12 mouse cellular contexts compared by ENCODE assay signal in the genomic region with DNA sequence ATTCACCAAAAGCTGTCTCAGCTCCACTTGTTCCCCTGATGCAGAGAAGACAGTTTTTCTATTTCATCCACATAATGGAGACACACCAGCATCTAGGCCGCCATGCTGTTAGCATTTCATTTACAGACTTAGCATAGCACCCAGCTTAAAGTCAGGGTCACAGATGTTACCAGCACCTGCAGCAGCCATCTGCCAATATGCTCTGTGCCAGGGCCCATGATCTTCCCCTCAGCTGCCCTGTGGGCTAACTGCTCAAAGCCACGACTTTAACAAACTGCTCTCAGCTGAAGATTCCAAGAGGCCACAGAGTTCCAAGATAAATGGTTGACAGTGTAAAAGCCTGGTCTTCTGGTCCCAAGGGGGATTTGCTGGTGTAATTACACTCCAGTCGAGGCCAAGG.
DNase-seq lines count a peak whose midpoint lies in the region; ATAC-seq and TF ChIP-seq lines count a peak whose summit lies in the region.
"Had no signal": no experiment of that assay in that cellular context is flagged by ENCODE, and none has a peak within 500 bp of the region (broad histone marks: within the 10 kb centered on the region; RNA-seq: fewer than 3 reads in every experiment).

No protein-coding gene starts in this region.

- H3K36me3 ChIP-seq in hindbrain, embryonic 13.5 days = no peaks in the 10 kb centered on the region; the same call in 1 of the 2 replicates
- H3K36me3 ChIP-seq in hindbrain, embryonic 10.5 days = peaks cover 5% of the 10 kb centered on the region
- peaks cover 0 to 25% of the 10 kb centered on the region in 2 experiments for H3K36me3 ChIP-seq in CH12.LX (replicated peaks in 1 of 2; ENCODE audit: control insufficient read depth in 1 of 2, insufficient read depth in 1 of 2, low read length in 1 of 2)
- no peaks in the 10 kb centered on the region for H3K36me3 ChIP-seq in thymus, adult 2 months (ENCODE audit: control insufficient read depth, insufficient read depth, low read length)
- H3K36me3 ChIP-seq: limb, embryonic 13.5 days; stomach, embryonic 15.5 days had no signal

- H3K9me3 ChIP-seq in hindbrain, embryonic 13.5 days = no peaks in the 10 kb centered on the region
- H3K9me3 ChIP-seq in hindbrain, embryonic 10.5 days = 0 out of 2 replicates have a peak, but pooled peaks cover under 1% of the 10 kb centered on the region
- H3K9me3 ChIP-seq in CH12.LX (replicated peaks; ENCODE audit: low read length) = no peaks in the 10 kb centered on the region
- H3K9me3 ChIP-seq: limb, embryonic 13.5 days; stomach, embryonic 15.5 days had no signal

- H3K9ac ChIP-seq in hindbrain, embryonic 13.5 days = no peak overlapping the region
- no peak overlapping the region for H3K9ac ChIP-seq in CH12.LX (ENCODE audit: insufficient read depth, low read depth)
- H3K9ac ChIP-seq: limb, embryonic 13.5 days; stomach, embryonic 15.5 days had no signal

- no peak for TF ChIP-seq RAD21 in CH12.LX (IDR thresholded peaks at IDR 0.05; ENCODE audit: low read depth, low read length)

- 38% methylated on average over 3 of the region's 3 CpGs for WGBS in hindbrain, embryonic 13.5 days
- 72% methylated on average over 3 of the region's 3 CpGs for WGBS in hindbrain, embryonic 10.5 days
- WGBS in bone marrow, adult 2 months = 41% methylated on average over 3 of the region's 3 CpGs
- WGBS in thymus, adult 2 months = 26% methylated on average over 3 of the region's 3 CpGs

- H3K4me1 ChIP-seq in hindbrain, embryonic 13.5 days (replicated peaks) = peaks cover 47% of the 10 kb centered on the region
- H3K4me1 ChIP-seq in hindbrain, embryonic 10.5 days (replicated peaks) = peaks cover 53% of the 10 kb centered on the region
- H3K4me1 ChIP-seq in CH12.LX (ENCODE audit: control insufficient read depth in 1 of 2, insufficient read depth in 2 of 2) = peaks cover 20 to 87% of the 10 kb centered on the region in 2 experiments
- peaks cover 6% of the 10 kb centered on the region for H3K4me1 ChIP-seq in bone marrow, adult 2 months (ENCODE audit: control insufficient read depth, insufficient read depth, low read length)
- peaks cover 36% of the 10 kb centered on the region for H3K4me1 ChIP-seq in thymus, adult 2 months (replicated peaks; ENCODE audit: control insufficient read depth, insufficient read depth, low read length)

- peak overlapping the region; percentile 19 for H3K27ac ChIP-seq in hindbrain, embryonic 13.5 days
- no peak overlapping the region for H3K27ac ChIP-seq in hindbrain, embryonic 10.5 days
- H3K27ac ChIP-seq in CH12.LX (ENCODE audit: insufficient read depth, low read depth) = no peak overlapping the region
- 0 out of 2 replicates have a peak overlapping the region, but pooled peaks have one; percentile 39 for H3K27ac ChIP-seq in bone marrow, adult 2 months (ENCODE audit: control insufficient read depth, insufficient read depth, low read depth, low read length, poor library complexity)
- peak overlapping the region; percentile 73 for H3K27ac ChIP-seq in thymus, adult 2 months (ENCODE audit: control insufficient read depth, insufficient read depth, low read length)
- H3K27ac ChIP-seq: limb, embryonic 13.5 days; stomach, embryonic 15.5 days had no signal

- dilution Hi-C loops in CH12.LX (cut with MboI; ENCODE audit: extremely low pct_ligation_motif_present, extremely low pct_unique_long_range_greater_than_20kb, low sequenced_read_pairs) = no loop called here

- H3K4me2 ChIP-seq in hindbrain, embryonic 13.5 days = no peak overlapping the region
- H3K4me2 ChIP-seq in CH12.LX (ENCODE audit: insufficient read depth, low read depth, poor library complexity, severe bottlenecking) = no peak overlapping the region
- H3K4me2 ChIP-seq: limb, embryonic 13.5 days; stomach, embryonic 15.5 days had no signal

- TF ChIP-seq EP300 in CH12.LX (IDR thresholded peaks at IDR 0.05; ENCODE audit: low read length) = 0 out of 2 replicates have a peak, but pooled peaks have one; percentile 12

- no peak for DNase-seq in hindbrain, embryonic 10.5 days (ENCODE audit: low spot score)
- no peak for DNase-seq in CH12.LX (ENCODE audit: extremely low read depth)
- peak; percentile 63 for DNase-seq in thymus, adult 2 months
- DNase-seq in ovary, postnatal 14 days (ENCODE audit: low spot score) = no peak
- no peak for DNase-seq in layer of hippocampus, adult 11-12 months (ENCODE audit: low spot score)
- DNase-seq: cerebellum, postnatal 14 days; kidney, adult 9 months; lung, postnatal 36 days had no signal

- no peaks in the 10 kb centered on the region for H3K79me2 ChIP-seq in CH12.LX (replicated peaks; ENCODE audit: control insufficient read depth, extremely low read depth, insufficient read depth, poor library complexity, severe bottlenecking)

- no peak overlapping the region for H3K4me3 ChIP-seq in hindbrain, embryonic 13.5 days
- H3K4me3 ChIP-seq in hindbrain, embryonic 10.5 days = no peak overlapping the region
- no peak overlapping the region for H3K4me3 ChIP-seq in CH12.LX (replicated peaks in 1 of 3; ENCODE audit: low read depth in 2 of 3, low read length in 2 of 3, poor library complexity in 1 of 3)
- H3K4me3 ChIP-seq in bone marrow, adult 2 months (replicated peaks; ENCODE audit: control insufficient read depth, low read depth, low read length) = no peak overlapping the region
- no peak overlapping the region for H3K4me3 ChIP-seq in thymus, adult 2 months (ENCODE audit: control insufficient read depth, insufficient read depth, low read length)
- H3K4me3 ChIP-seq: limb, embryonic 13.5 days; stomach, embryonic 15.5 days had no signal

- no peaks in the 10 kb centered on the region for H3K27me3 ChIP-seq in hindbrain, embryonic 13.5 days
- no peaks in the 10 kb centered on the region for H3K27me3 ChIP-seq in hindbrain, embryonic 10.5 days (ENCODE audit: insufficient read depth, poor library complexity, severe bottlenecking)
- H3K27me3 ChIP-seq in CH12.LX (replicated peaks) = no peaks in the 10 kb centered on the region
- no peaks in the 10 kb centered on the region for H3K27me3 ChIP-seq in thymus, adult 2 months (ENCODE audit: control insufficient read depth, insufficient read depth, low read length)
- H3K27me3 ChIP-seq: limb, embryonic 13.5 days; stomach, embryonic 15.5 days had no signal

- no peak for TF ChIP-seq CTCF in CH12.LX (conservative IDR thresholded peaks at IDR 0.05 in 1 of 2, IDR thresholded peaks at IDR 0.05 in 1 of 2; ENCODE audit: low read depth in 2 of 2, low read length in 2 of 2)
- TF ChIP-seq CTCF in bone marrow, adult 2 months (IDR thresholded peaks at IDR 0.05; ENCODE audit: control insufficient read depth, insufficient read depth, low read length) = no peak
- TF ChIP-seq CTCF in thymus, adult 2 months (IDR thresholded peaks at IDR 0.05; ENCODE audit: borderline replicate concordance, control insufficient read depth, extremely low read depth, insufficient read depth, low read length, poor library complexity) = no peak

- 0 out of 2 replicates have a peak, but pooled peaks have one; percentile 26 for ATAC-seq in hindbrain, embryonic 13.5 days (ENCODE audit: low FRiP score)

- in situ Hi-C loops in CH12.LX (cut with MboI; ENCODE audit: low pct_ligation_motif_present, low pct_unique_long_range_greater_than_20kb, low sequenced_read_pairs) = no loop called here

- TF ChIP-seq POLR2A in CH12.LX (IDR thresholded peaks at IDR 0.05; ENCODE audit: low read depth, low read length) = no peak
- no peak for TF ChIP-seq POLR2A in bone marrow, adult 2 months (IDR thresholded peaks at IDR 0.05; ENCODE audit: borderline replicate concordance, control insufficient read depth, low read depth, low read length)
- no peak for TF ChIP-seq POLR2A in thymus, adult 2 months (IDR thresholded peaks at IDR 0.05; ENCODE audit: control insufficient read depth, extremely low read depth, insufficient read depth, low read length, poor library complexity)

TF ChIP-seq in CH12.LX, 34 proteins besides CTCF, POLR2A, EP300 and RAD21:
- TF ChIP-seq GABPA (IDR thresholded peaks at IDR 0.05; ENCODE audit: insufficient replicate concordance, low read depth, low read length) (no peak), ZC3H11A (IDR thresholded peaks at IDR 0.05; ENCODE audit: low read depth, low read length) (no peak), KAT2A (IDR thresholded peaks at IDR 0.05; ENCODE audit: insufficient replicate concordance, low read length) (no peak)

Comparison
In these comparisons a context has a peak if more than half of its experiments do, and no peak if none do; other contexts are left out.
1. H3K27ac ChIP-seq: peak in hindbrain, embryonic 13.5 days (single experiment), bone marrow, adult 2 months (single experiment) and thymus, adult 2 months (single experiment); none in hindbrain, embryonic 10.5 days (single experiment) and CH12.LX (single experiment).